Mouse (Mus musculus): ENCODE data around the gene 1700086D15Rik.

Gene 1700086D15Rik

GRCm38 (mm10) chr11:65159791-65160190 lies at the start of gene 1700086D15Rik:
Gene 1700086D15Rik, minus strand, starts transcription at chr11:65159891.
- no peak for DNase-seq

DNA sequence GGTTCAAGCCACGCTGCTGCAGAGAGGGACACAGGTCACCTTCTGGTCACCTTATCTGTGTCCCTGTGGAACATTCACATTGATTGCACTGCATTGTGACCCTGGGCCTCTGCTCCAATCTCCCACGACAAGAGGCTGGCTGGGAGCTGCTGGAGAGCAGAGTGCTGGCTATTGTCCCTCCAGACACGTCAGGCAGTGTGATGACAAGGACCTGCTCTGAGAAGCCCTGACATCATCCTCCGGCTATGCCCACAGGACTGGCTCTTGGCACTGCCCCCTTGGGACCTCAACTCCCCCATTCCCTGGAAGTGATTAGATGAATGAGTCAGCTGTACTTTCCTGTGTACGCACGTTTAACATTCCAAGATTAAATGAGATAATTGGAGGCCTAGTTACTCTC lies 49.8 kb upstream of the 1700086D15Rik start:
- no peak for DNase-seq

GRCm38 (mm10) chr11:65205306-65205705 lies 45.6 kb upstream of the 1700086D15Rik start:
- DNase-seq, result no peak

DNA sequence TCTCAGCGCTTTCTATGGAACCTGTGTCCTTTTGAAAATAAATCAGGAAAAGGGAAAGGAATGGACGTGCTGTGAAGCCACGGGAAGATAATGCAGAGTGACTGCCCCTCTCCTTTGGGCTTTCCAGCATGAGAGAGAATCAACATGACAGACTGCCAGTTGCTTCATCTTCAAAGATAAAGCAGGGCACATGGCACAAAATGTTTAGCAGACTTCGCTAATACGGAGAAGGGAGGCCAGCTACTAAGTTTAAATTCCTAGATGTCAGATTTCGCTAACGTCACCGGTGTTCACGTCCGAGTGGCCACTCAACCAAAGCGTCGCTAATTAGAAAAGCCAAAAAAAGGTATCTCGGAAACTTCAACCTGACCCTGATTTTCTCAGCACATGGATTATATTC lies 45.0 kb upstream of the 1700086D15Rik start:
- no peak for DNase-seq

- DNase-seq, result no peak
Observed at GRCm38 (mm10) chr11:65203020-65203419, 43.3 kb upstream of the 1700086D15Rik start.

DNA sequence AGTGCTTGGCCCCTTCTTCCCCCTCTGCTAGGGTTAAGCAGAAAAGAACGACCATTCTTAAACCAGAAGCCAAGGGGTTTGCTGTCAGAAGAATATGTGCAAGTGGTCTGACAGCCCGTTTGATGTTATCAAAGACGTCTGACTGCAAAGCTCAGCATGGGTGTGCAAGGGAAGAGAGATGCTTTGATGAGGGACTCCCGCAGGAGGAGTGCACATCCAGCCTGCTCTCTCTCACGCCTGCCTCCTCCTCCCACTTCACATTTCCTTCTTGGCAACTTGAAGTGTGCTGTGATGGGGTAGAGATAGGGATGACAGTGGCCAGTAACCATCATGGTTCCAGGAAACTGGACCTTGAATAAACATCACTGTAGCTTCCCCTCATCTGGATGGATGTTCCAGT lies 42.5 kb upstream of the 1700086D15Rik start:
- DNase-seq, result no peak

GRCm38 (mm10) chr11:65198026-65198425 lies 38.3 kb upstream of the 1700086D15Rik start:
- DNase-seq, result no peak

GRCm38 (mm10) chr11:65197280-65197679 lies 37.6 kb upstream of the 1700086D15Rik start:
- peak; percentile 76 for DNase-seq

DNA sequence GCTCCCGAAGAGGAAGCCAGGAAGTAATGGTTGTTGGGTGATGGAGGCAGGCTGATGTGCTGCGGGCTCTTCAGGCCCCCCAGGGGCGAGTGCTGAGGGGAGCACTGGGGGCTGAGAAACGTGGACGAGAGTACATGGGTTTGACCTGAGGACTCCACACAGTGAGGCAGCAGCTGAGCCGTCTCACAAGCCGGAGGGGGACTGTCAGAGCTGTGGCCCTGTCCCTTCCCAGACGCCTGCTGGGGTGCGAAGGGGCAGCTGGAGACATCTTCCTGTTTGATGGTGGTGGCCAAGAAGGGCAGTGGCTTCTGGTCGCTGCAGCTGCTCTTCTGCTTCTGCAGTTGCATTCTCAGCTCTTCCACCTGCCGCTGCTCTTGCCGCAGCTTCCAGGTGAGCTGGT lies 27.3 kb upstream of the 1700086D15Rik start:
- peak; percentile 4 for DNase-seq

- no peak for DNase-seq
Observed at GRCm38 (mm10) chr11:65185114-65185513, 25.4 kb upstream of the 1700086D15Rik start.

- DNase-seq, result peak; percentile 20
Observed at GRCm38 (mm10) chr11:65170121-65170750, 10.5 kb upstream of the 1700086D15Rik start.

DNA sequence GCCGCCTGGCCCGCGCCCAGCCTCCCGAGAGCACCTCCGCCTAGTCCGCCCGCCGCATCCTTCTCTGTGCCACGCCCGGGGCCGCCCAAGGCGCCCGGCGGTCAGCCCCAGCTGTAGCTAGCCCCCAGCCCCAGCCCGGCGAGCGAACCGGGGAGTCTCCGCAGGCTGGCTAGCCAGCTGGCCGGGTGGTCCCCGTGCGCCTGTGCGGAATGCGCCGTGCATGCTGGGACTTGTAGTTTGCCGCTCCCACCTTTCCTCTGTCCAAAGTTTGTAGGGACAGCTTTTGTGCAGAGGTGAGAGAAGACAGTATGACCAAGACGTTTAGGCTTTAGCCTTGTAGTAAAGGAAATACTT lies 3.1 kb upstream of the 1700086D15Rik start, which contains the start of gene Arhgap44:
Gene Arhgap44 (minus strand): TSS at position 195 of the 354 bp plus-strand sequence.
- peak; percentile 68 for DNase-seq

GRCm38 (mm10) chr11:65161881-65162766 lies 2.4 kb upstream of the 1700086D15Rik start:
- peak; percentile 18 for DNase-seq

DNA sequence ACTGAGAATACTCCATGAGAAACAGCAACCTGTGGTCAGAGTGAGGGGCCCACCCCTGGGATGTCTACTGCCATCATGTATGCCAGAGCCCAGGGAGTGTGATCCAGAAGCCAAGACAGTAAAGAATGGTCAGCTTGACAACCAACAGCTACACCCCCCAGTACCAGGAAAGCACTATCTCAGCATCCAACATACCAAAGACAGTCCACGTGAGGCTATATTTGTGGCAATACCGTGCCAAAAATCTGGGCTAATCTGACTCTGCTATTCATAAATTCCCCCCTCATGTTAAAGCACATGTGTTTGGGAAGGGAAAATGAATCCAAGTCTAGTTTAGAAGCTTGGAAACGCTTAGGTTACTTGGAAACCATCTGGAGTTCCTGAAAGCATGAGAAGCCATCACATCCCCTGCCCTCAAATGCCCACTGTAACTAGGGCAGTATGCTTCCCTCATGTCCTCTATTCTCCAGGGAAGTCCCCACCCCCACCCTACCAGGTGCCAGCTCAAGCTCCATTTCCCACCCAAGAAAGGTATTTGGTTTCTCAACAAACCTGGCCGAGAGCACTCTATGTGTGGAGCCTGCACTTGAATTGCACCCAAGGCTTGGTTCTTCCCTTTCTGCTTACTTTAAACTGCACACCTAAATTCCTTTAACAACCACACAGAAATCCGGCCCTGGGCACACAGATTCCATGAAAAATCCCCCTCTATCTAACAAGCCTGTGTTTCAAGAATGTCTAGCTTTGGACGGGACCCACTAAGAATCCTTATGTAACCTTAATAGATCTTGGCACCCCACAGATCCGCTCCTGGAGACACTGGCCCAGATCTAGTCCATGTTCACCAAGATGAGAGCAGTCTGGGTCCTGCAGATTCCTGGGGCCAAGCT lies 1.5 kb upstream of the 1700086D15Rik start:
- DNase-seq, result no peak

DNA sequence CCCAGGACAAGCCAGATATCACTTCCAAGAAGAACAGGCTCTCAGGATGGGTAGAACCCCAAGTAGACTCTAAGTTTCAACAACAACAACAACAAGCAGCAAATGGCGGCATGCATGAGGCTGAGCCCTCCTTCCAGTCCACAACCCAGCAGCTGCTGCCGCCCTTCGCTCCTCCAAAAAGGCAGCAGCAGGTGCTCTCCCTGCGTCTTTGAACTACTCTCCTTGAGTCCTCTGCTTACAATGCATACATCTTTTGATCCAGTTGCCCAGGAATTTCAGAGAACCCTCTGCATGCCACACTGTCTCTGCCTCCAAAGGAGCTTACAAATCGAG lies 1.1 kb downstream of the 1700086D15Rik start:
- DNase-seq, result no peak

- DNase-seq, result no peak
Observed at GRCm38 (mm10) chr11:65157966-65158657, 1.6 kb downstream of the 1700086D15Rik start.

GRCm38 (mm10) chr11:65153006-65153405 lies 6.7 kb downstream of the 1700086D15Rik start:
- no peak for DNase-seq

- DNase-seq, result no peak
Observed at GRCm38 (mm10) chr11:65148441-65148840, 11.2 kb downstream of the 1700086D15Rik start.

- no peak for DNase-seq
Observed at GRCm38 (mm10) chr11:65142838-65143417, 16.8 kb downstream of the 1700086D15Rik start.

DNA sequence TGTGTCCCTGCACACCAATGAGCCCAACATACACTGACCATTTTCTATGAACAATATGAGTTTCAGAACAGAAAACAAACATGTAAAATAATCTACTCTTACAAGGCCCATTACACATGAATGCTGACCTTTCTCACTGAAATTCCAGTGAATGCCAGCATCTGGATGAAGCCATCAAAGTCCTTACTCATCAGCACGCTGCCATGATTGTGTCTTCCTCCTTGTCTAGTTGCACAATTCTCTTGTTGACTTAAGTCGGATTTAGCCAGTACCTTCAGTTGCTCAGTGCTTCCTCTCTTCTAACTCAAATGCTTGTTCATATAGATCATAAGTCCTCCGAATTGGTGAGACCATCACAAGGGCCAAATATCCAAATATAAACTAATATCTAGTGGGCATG lies 20.7 kb downstream of the 1700086D15Rik start:
- DNase-seq, result no peak

DNA sequence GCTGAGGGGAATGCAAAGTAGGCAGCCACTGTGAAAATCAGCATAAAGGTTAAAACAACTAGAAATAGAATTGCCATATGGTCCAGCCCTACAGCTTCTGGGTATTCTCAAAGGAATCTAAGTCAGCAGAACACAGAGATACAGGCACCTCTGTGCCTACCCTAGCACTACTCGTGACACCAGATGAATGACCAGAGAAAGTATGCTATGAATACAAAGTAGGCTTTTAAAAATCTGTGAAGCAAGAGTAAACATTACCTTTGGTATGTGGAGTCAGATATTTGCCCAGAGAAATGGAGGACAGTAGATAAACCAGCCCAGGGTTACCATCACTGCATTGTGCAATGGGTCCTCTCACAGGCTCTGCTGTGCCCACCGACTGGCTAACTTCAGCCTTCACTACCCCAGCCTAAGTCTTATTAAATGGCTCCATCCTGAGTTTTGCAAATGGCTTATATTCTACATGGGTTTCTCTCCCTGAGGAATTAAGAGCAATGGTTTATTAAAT lies 22.5 kb downstream of the 1700086D15Rik start:
- no peak for DNase-seq

GRCm38 (mm10) chr11:65135251-65135739 lies 24.4 kb downstream of the 1700086D15Rik start:
- DNase-seq, result no peak
